9 mouse cellular contexts compared by ENCODE assay signal in the genomic region with DNA sequence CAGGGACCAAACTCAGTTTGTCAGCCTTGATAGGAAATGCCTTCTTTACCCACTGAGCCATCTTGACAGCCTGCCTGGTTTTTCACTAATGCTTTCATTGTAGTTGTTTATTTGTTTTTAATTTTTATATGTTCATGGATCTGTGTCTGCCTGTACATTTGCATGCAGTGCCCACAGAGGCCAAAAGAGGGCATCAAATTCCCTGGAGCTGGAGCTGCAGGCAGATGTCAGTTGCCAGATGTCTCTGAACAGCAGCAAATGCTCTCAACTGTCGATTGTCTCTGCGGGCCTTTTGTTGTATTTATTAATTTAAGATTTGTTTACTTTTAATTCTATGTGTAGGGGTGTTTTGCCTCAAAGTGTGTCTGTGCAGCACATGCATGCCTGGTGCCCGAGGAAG. TPM values are rescaled to one million over a fixed set of nuclear protein-coding genes. Genes with fewer than 3 reads are reported as not detected.
DNase-seq lines count a peak whose midpoint lies in the region; ATAC-seq and TF ChIP-seq lines count a peak whose summit lies in the region.
"Had no signal": no experiment of that assay in that cellular context is flagged by ENCODE, and none has a peak within 500 bp of the region (broad histone marks: within the 10 kb centered on the region; RNA-seq: fewer than 3 reads in every experiment).

No protein-coding gene starts in this region.

- H3K36me3 ChIP-seq in liver, postnatal 0 days (replicated peaks; ENCODE audit: insufficient read depth, low read length), result no peaks in the 10 kb centered on the region

- H3K4me3 ChIP-seq in liver, postnatal 0 days (ENCODE audit: low read depth, low read length), result no peak overlapping the region
- no peak overlapping the region for H3K4me3 ChIP-seq in cortical plate, adult 2 months (ENCODE audit: insufficient read depth, low read length)
- H3K4me3 ChIP-seq: heart, embryonic 15.5 days had no signal

- TF ChIP-seq POLR2A in cortical plate, adult 2 months (IDR thresholded peaks at IDR 0.05; ENCODE audit: extremely low read depth, insufficient read depth, low read length), result no peak

- no peaks in the 10 kb centered on the region; the same call in 1 of the 2 replicates for H3K9me3 ChIP-seq in liver, postnatal 0 days (ENCODE audit: low read length)
- H3K9me3 ChIP-seq: heart, embryonic 15.5 days had no signal

- H3K4me1 ChIP-seq in liver, postnatal 0 days (ENCODE audit: insufficient read depth), result no peaks in the 10 kb centered on the region
- no peaks in the 10 kb centered on the region; the same call in 1 of the 2 replicates for H3K4me1 ChIP-seq in cortical plate, adult 2 months (ENCODE audit: control insufficient read depth, insufficient read depth, low read length)

- peak; percentile 53 for DNase-seq in embryo, embryonic 11 days
- DNase-seq in embryo, embryonic 10 days (ENCODE audit: low spot score), result no peak
- peak; percentile 36 for DNase-seq in liver, postnatal 0 days
- no peak for DNase-seq in liver
- peak; percentile 12 for DNase-seq in naive thymus-derived CD4-positive, alpha-beta T cell, adult 2 months (ENCODE audit: low read depth)
- no peak for DNase-seq in layer of hippocampus, adult 11-12 months (ENCODE audit: low spot score)
- no peak for DNase-seq in spleen, postnatal 36 days (ENCODE audit: low spot score in 2 of 2)

- no peak for ATAC-seq in liver, postnatal 0 days

- TF ChIP-seq CTCF in liver, postnatal 0 days (IDR thresholded peaks at IDR 0.05; ENCODE audit: low read depth), result peak; percentile 47
- TF ChIP-seq CTCF in cortical plate, adult 2 months (IDR thresholded peaks at IDR 0.05; ENCODE audit: extremely low read depth, insufficient read depth, low read length), result peak; percentile 20; the same call in 1 of the 2 replicates

- no peak for TF ChIP-seq EP300 in liver, postnatal 0 days (IDR thresholded peaks at IDR 0.05; ENCODE audit: low read depth)

- no peak overlapping the region for H3K27ac ChIP-seq in liver, postnatal 0 days (ENCODE audit: low read depth)
- no peak overlapping the region for H3K27ac ChIP-seq in cortical plate, adult 2 months (ENCODE audit: insufficient read depth, low read length)
- H3K27ac ChIP-seq: heart, embryonic 15.5 days had no signal

- no peak overlapping the region for H3K9ac ChIP-seq in liver, postnatal 0 days (replicated peaks)
- H3K9ac ChIP-seq: heart, embryonic 15.5 days had no signal

- H3K27me3 ChIP-seq in liver, postnatal 0 days (ENCODE audit: insufficient read depth, low read length), result no peaks in the 10 kb centered on the region
- H3K27me3 ChIP-seq: heart, embryonic 15.5 days had no signal

- no peak overlapping the region for H3K4me2 ChIP-seq in liver, postnatal 0 days (ENCODE audit: low read depth, low read length)
- H3K4me2 ChIP-seq: heart, embryonic 15.5 days had no signal

- WGBS in liver, postnatal 0 days (ENCODE audit: insufficient replicate concordance), result 55% methylated on average over 3 of the region's 3 CpGs

RNA-seq across cellular contexts. Expression of a gene that starts 15.6 kb away (rescaled TPM):
- polyA plus RNA-seq in liver, postnatal 0 days (2015; fragmentation: Nextera tagmentation; extraction: Ambion mirVana), result 4.9 and 6.2 TPM in 2 replicates
- 14.4 and 14.7 TPM in 2 replicates for polyA plus RNA-seq in cortical plate, adult 2 months (2012; rRNA removed)

Comparison
In these comparisons a context has a peak if more than half of its experiments do, and no peak if none do; other contexts are left out.
1. DNase-seq: peak in embryo, embryonic 11 days (single experiment), liver, postnatal 0 days (single experiment) and naive thymus-derived CD4-positive, alpha-beta T cell, adult 2 months (single experiment); none in embryo, embryonic 10 days (single experiment), liver (single experiment), layer of hippocampus, adult 11-12 months (single experiment) and spleen, postnatal 36 days (0 of 2).